Mouse (Mus musculus) myocyte (in vitro differentiated cells): ENCODE measurements around the gene Dnajc27. TPM values are rescaled to one million over a fixed set of nuclear protein-coding genes. Genes with fewer than 3 reads are reported as not detected.

ENCODE experiments used
- H3K27me3 ChIP-seq: one replicate; pipeline ENCODE4 v1.6.1; 2011; ENCODE audit not compliant: control insufficient read depth, insufficient read depth, insufficient read length
- H3K36me3 ChIP-seq: one replicate; pipeline ENCODE4 v1.6.1; 2011; ENCODE audit not compliant: control insufficient read depth, insufficient read depth
- H3K4me2 ChIP-seq: one replicate; pipeline ENCODE4 v1.6.1; 2011; ENCODE audit warnings: low read depth, control low read depth
- H3K4me3 ChIP-seq: one replicate; pipeline ENCODE4 v1.5.1; 2011; ENCODE audit warnings: mild to moderate bottlenecking, control low read depth, moderate library complexity
- H3K79me2 ChIP-seq: one replicate; pipeline ENCODE4 v1.6.1; 2011; ENCODE audit not compliant: control insufficient read depth, insufficient read depth
- H3ac ChIP-seq: one replicate; pipeline ENCODE4 v1.6.1; 2011; ENCODE audit not compliant: control insufficient read depth, insufficient read length
- CEBPB ChIP-seq: IDR thresholded peaks from 2 replicates; pipeline ENCODE4 v1.6.1; 2011; ENCODE audit warnings: mild to moderate bottlenecking, moderate library complexity; ENCODE audit not compliant: poor library complexity, insufficient read depth, severe bottlenecking
- E2F4 ChIP-seq: IDR thresholded peaks from one replicate; pipeline ENCODE4 v1.6.1; 2011; ENCODE audit warnings: mild to moderate bottlenecking, control low read depth, moderate library complexity; ENCODE audit not compliant: insufficient read depth
- MAX ChIP-seq: IDR thresholded peaks from one replicate; pipeline ENCODE4 v1.6.1; 2011; ENCODE audit warnings: low read depth, mild to moderate bottlenecking, control low read depth
- MYOD1 ChIP-seq, 3 experiments: IDR thresholded peaks; one replicate each; pipeline ENCODE4 v1.6.1; 2011; ENCODE audit warnings: control low read depth in 2 of 3, low read depth in 2 of 3, mild to moderate bottlenecking in 2 of 3, moderate library complexity in 1 of 3; ENCODE audit not compliant: insufficient read length in 2 of 3, control insufficient read depth in 1 of 3
- MYOG ChIP-seq, 3 experiments: IDR thresholded peaks; one replicate each; pipeline ENCODE4 v1.6.1; 2011; ENCODE audit warnings: control low read depth in 2 of 3, low read depth in 2 of 3, mild to moderate bottlenecking in 2 of 3; ENCODE audit not compliant: insufficient read length in 2 of 3, control insufficient read depth in 1 of 3, insufficient read depth in 1 of 3
- POLR2A ChIP-seq: IDR thresholded peaks from one replicate; pipeline ENCODE4 v1.6.1; 2011; ENCODE audit warnings: low read depth, mild to moderate bottlenecking, control low read depth, moderate library complexity; ENCODE audit not compliant: insufficient read length
- POLR2AphosphoS2 ChIP-seq: IDR thresholded peaks from one replicate; pipeline ENCODE4 v1.6.1; 2011; ENCODE audit warnings: low read depth, control low read depth; ENCODE audit not compliant: insufficient read length
- REST ChIP-seq: IDR thresholded peaks from one replicate; pipeline ENCODE4 v1.6.1; 2011; ENCODE audit warnings: mild to moderate bottlenecking, control low read depth, moderate library complexity; ENCODE audit not compliant: insufficient read depth, insufficient read length
- SRF ChIP-seq: IDR thresholded peaks from one replicate; pipeline ENCODE4 v1.6.1; 2011; ENCODE audit warnings: low read depth; ENCODE audit not compliant: control insufficient read depth, insufficient read length
- TCF12 ChIP-seq: IDR thresholded peaks from one replicate; pipeline ENCODE4 v1.6.1; 2011; ENCODE audit warnings: mild to moderate bottlenecking, control low read depth; ENCODE audit not compliant: poor library complexity, insufficient read depth, severe bottlenecking
- TCF3 ChIP-seq: IDR thresholded peaks from one replicate; pipeline ENCODE4 v1.6.1; 2011; ENCODE audit warnings: low read depth, control low read depth; ENCODE audit not compliant: insufficient read length
- USF1 ChIP-seq: IDR thresholded peaks from one replicate; pipeline ENCODE4 v1.6.1; 2011; ENCODE audit warnings: low read depth, mild to moderate bottlenecking, control low read depth, moderate library complexity
- polyA plus RNA-seq: library from polyadenylated mRNA; unstranded; fragments of >200 nt; fragmentation: generic; extraction: Trizol; gene quantifications from one replicate; pipeline ENCODE4 v1.2.1, GENCODE M21; 2012; ENCODE audit warnings: missing spikeins

The Dnajc27 gene
- polyA plus RNA-seq, result 4.8 TPM

- H3K79me2 ChIP-seq, result peaks cover 7% of the 10 kb centered on the region
- H3K27me3 ChIP-seq, result peaks cover 5% of the 10 kb centered on the region
- H3K4me2 ChIP-seq, result peak within 1 kb of the TSS; percentile 70
- peak within 1 kb of the TSS; percentile 43 for H3K4me3 ChIP-seq
- H3ac ChIP-seq, result peak within 1 kb of the TSS; percentile 49
- H3K36me3 ChIP-seq, result no peaks in the 10 kb centered on the region
- TF ChIP-seq MYOG (IDR thresholded peaks at IDR 0.05; ENCODE audit: control insufficient read depth in 1 of 3, insufficient read depth in 1 of 3, insufficient read length in 2 of 3, low read depth in 2 of 3), result no peak
- TF ChIP-seq USF1, result peak; percentile 63
- TF ChIP-seq MAX, result peak; percentile 73
- peak; percentile 8 for TF ChIP-seq SRF
- TF ChIP-seq MYOD1 (IDR thresholded peaks at IDR 0.05; ENCODE audit: control insufficient read depth in 1 of 3, insufficient read length in 2 of 3, low read depth in 2 of 3), result peak in 1 of 3 experiments; percentile 2
- peak; percentile 31; the same call in 1 of the 2 replicates for TF ChIP-seq CEBPB
- TF ChIP-seq POLR2A, result peak; percentile 92
- peak; percentile 85 for TF ChIP-seq POLR2AphosphoS2
- TF ChIP-seq REST, result peak; percentile 10
- TF ChIP-seq E2F4, result no peak
- no peak for TF ChIP-seq TCF12
- TF ChIP-seq TCF3, result no peak
Observed at GRCm38 (mm10) chr12:4082132-4083001, at the start of gene Dnajc27. Dnajc27 (plus strand) TSS chr12:4082583.

DNA sequence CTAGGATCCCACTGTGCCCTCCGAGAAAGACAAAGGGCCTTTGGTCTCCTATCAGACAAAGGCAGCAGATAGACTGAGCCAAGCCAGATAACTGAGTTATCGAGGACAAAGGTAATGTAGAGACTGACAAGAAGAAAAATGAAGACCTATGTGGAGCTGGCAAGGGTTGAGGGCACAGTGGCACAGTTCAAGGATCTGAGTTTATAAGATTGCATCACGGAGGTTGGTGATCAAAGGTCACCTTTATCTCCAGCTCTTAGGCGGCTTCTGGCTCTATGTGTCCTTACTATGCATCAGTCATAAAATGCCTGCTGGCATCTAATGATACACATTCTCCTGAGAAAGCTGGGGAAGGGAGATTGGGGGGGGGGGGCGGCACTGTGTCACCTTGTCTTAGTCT is 46.2 kb upstream of the Dnajc27 start:
- TF ChIP-seq SRF (no peak), MAX (no peak), POLR2A (no peak), POLR2AphosphoS2 (no peak), TCF3 (no peak), E2F4 (no peak), CEBPB (no peak), TCF12 (no peak), MYOD1 (IDR thresholded peaks at IDR 0.05; ENCODE audit: control insufficient read depth in 1 of 3, insufficient read length in 2 of 3, low read depth in 2 of 3) (no peak), REST (no peak), USF1 (no peak), MYOG (IDR thresholded peaks at IDR 0.05; ENCODE audit: control insufficient read depth in 1 of 3, insufficient read depth in 1 of 3, insufficient read length in 2 of 3, low read depth in 2 of 3) (no peak)
- Histone ChIP-seq H3ac (no peak overlapping the region), H3K36me3 (no peaks in the 10 kb centered on the region), H3K27me3 (peaks cover 20% of the 10 kb centered on the region), H3K4me2 (no peak overlapping the region), H3K4me3 (no peak overlapping the region), H3K79me2 (no peaks in the 10 kb centered on the region)

- TF ChIP-seq MAX (no peak), E2F4 (no peak), REST (no peak), MYOD1 (IDR thresholded peaks at IDR 0.05; ENCODE audit: control insufficient read depth in 1 of 3, insufficient read length in 2 of 3, low read depth in 2 of 3) (no peak), MYOG (IDR thresholded peaks at IDR 0.05; ENCODE audit: control insufficient read depth in 1 of 3, insufficient read depth in 1 of 3, insufficient read length in 2 of 3, low read depth in 2 of 3) (no peak), CEBPB (no peak), SRF (no peak), USF1 (no peak), TCF12 (no peak), TCF3 (no peak), POLR2A (no peak), POLR2AphosphoS2 (no peak)
- Histone ChIP-seq H3K79me2 (no peaks in the 10 kb centered on the region), H3K4me3 (no peak overlapping the region), H3ac (no peak overlapping the region), H3K4me2 (no peak overlapping the region), H3K27me3 (peaks cover 20% of the 10 kb centered on the region), H3K36me3 (no peaks in the 10 kb centered on the region)
Observed at GRCm38 (mm10) chr12:4037511-4037910, 44.9 kb upstream of the Dnajc27 start.
